Mouse (Mus musculus) liver, adult 2 months (tissue): ENCODE measurements around the gene Rsph6a.

Experiments used
- CTCF ChIP-seq: fragments of 200-500 bp; IDR thresholded peaks from 2 replicates; pipeline ENCODE4 v1.5.1; 2011; ENCODE audit warnings: low read depth, low read length, control low read depth
- POLR2A ChIP-seq: fragments of 200-500 bp; IDR thresholded peaks from 2 replicates; pipeline ENCODE4 v1.6.1; 2011; ENCODE audit warnings: low read length, control low read depth; ENCODE audit not compliant: insufficient read depth; ENCODE audit errors: extremely low read depth

- no peak for TF ChIP-seq CTCF
- no peak for TF ChIP-seq POLR2A
These were observed 38.4 kb upstream of the Rsph6a start for GRCm38 (mm10) chr7:19016042-19016441.
